Mouse (Mus musculus): ENCODE data around the gene Slc50a1.

- TF ChIP-seq CTCF (IDR thresholded peaks at IDR 0.05; ENCODE audit: control insufficient read depth, insufficient read depth, insufficient replicate concordance, low read depth, low read length) (no peak), POLR2A (IDR thresholded peaks at IDR 0.05; ENCODE audit: control insufficient read depth, low read depth, low read length) (no peak)
Measured at GRCm38 (mm10) chr3:89292303-89292702, 21.9 kb upstream of the Slc50a1 start.

Measured in testis, adult 2 months (tissue).